Mouse (Mus musculus) ES-Bruce4 (cell line): ENCODE measurements around the gene Tmc7.

Experiments
- CTCF ChIP-seq: IDR thresholded peaks from one replicate; pipeline ENCODE4 v1.8.1; 2011; ENCODE audit warnings: low read depth, low read length
- POLR2A ChIP-seq: IDR thresholded peaks from one replicate; pipeline ENCODE4 v1.8.1; 2011; ENCODE audit warnings: low read length; ENCODE audit not compliant: insufficient read depth

- TF ChIP-seq POLR2A: no peak
- TF ChIP-seq CTCF: no peak
Observed at GRCm38 (mm10) chr7:118499784-118500435, 84.6 kb downstream of the Tmc7 start.
